Mouse (Mus musculus) CH12.LX (cell line): ENCODE data around the gene Helb. TPM values are rescaled to one million over a fixed set of nuclear protein-coding genes. Genes with fewer than 3 reads are reported as not detected.

ENCODE experiments used
- DNase-seq: peaks from one replicate; pipeline ENCODE4 v3.0.0-alpha.2; 2013; ENCODE audit errors: extremely low read depth
- H3K27ac ChIP-seq: 2 replicates; pipeline ENCODE4 v1.5.1; 2012; ENCODE audit warnings: low read depth, mild to moderate bottlenecking, control low read depth, moderate library complexity; ENCODE audit not compliant: insufficient read depth
- H3K27me3 ChIP-seq: replicated peaks from 2 replicates; pipeline ENCODE3; 2012; ENCODE audit warnings: inconsistent platforms
- H3K36me3 ChIP-seq, 2 experiments: replicated peaks in 1 of 2; 2 replicates each; pipeline versions ENCODE3 to v1.6.1; 2012; ENCODE audit warnings: inconsistent platforms in 1 of 2, low read length in 1 of 2, mild to moderate bottlenecking in 1 of 2, mixed read lengths in 1 of 2, moderate library complexity in 1 of 2; ENCODE audit not compliant: control insufficient read depth in 1 of 2, insufficient read depth in 1 of 2
- H3K4me1 ChIP-seq, 2 experiments: 2 replicates each; pipeline ENCODE4 v1.6.1; 2012; ENCODE audit warnings: inconsistent platforms in 1 of 2, moderate library complexity in 1 of 2; ENCODE audit not compliant: insufficient read depth in 2 of 2, control insufficient read depth in 1 of 2
- H3K4me2 ChIP-seq: 2 replicates; pipeline ENCODE4 v1.6.1; 2012; ENCODE audit warnings: low read depth, mild to moderate bottlenecking, control low read depth; ENCODE audit not compliant: poor library complexity, insufficient read depth, severe bottlenecking
- H3K4me3 ChIP-seq, 3 experiments: fragments of 150-350 bp in 1 of 3; sonication (generic) in 1 of 3; replicated peaks in 1 of 3; 2 replicates each; pipeline versions ENCODE3 to v1.5.1; 2011 to 2012; ENCODE audit warnings: low read depth in 2 of 3, low read length in 2 of 3, mild to moderate bottlenecking in 2 of 3, moderate library complexity in 2 of 3, control low read depth in 1 of 3, improper control_type of control experiment in 1 of 3, inconsistent platforms in 1 of 3, mixed read lengths in 1 of 3; ENCODE audit not compliant: poor library complexity in 1 of 3
- H3K79me2 ChIP-seq: replicated peaks from 2 replicates; pipeline ENCODE4 v1.6.1; 2012; ENCODE audit warnings: mild to moderate bottlenecking, moderate library complexity; ENCODE audit not compliant: control insufficient read depth, poor library complexity, insufficient read depth, severe bottlenecking; ENCODE audit errors: extremely low read depth
- H3K9ac ChIP-seq: 2 replicates; pipeline ENCODE4 v1.6.1; 2012; ENCODE audit warnings: low read depth, mild to moderate bottlenecking, control low read depth, moderate library complexity; ENCODE audit not compliant: insufficient read depth
- H3K9me3 ChIP-seq: replicated peaks from 2 replicates; pipeline ENCODE3; 2012; ENCODE audit warnings: low read length, inconsistent platforms, mixed read lengths
- BHLHE40 ChIP-seq: IDR thresholded peaks from 2 replicates; pipeline ENCODE4 v1.6.1; 2011; ENCODE audit warnings: mild to moderate bottlenecking, low read depth, low read length, improper control_type of control experiment
- CHD1 ChIP-seq: IDR thresholded peaks from 2 replicates; pipeline ENCODE4 v1.6.1; 2012; ENCODE audit warnings: low read depth, low read length, improper control_type of control experiment, inconsistent platforms
- CHD2 ChIP-seq: IDR thresholded peaks from 2 replicates; pipeline ENCODE4 v1.6.1; 2011; ENCODE audit warnings: low read length, improper control_type of control experiment
- CTCF ChIP-seq, 2 experiments: IDR thresholded peaks in 1 of 2; conservative IDR thresholded peaks in 1 of 2; 2 replicates each; pipeline ENCODE4 v1.5.1; 2011 to 2012; ENCODE audit warnings: low read depth in 2 of 2, low read length in 2 of 2, improper control_type of control experiment in 1 of 2, inconsistent platforms in 1 of 2, mild to moderate bottlenecking in 1 of 2, moderate library complexity in 1 of 2
- E2F4 ChIP-seq: IDR thresholded peaks from 2 replicates; pipeline ENCODE4 v1.6.1; 2011; ENCODE audit warnings: low read depth, low read length, improper control_type of control experiment; ENCODE audit not compliant: insufficient replicate concordance
- ELF1 ChIP-seq: IDR thresholded peaks from 2 replicates; pipeline ENCODE4 v1.6.1; 2014; ENCODE audit warnings: low read depth, mild to moderate bottlenecking, inconsistent platforms, low read length, improper control_type of control experiment
- ETS1 ChIP-seq: conservative IDR thresholded peaks from 2 replicates; pipeline ENCODE4 v1.6.1; 2012; ENCODE audit warnings: low read depth, mild to moderate bottlenecking, inconsistent platforms, low read length, improper control_type of control experiment, moderate library complexity
- GABPA ChIP-seq: IDR thresholded peaks from 2 replicates; pipeline ENCODE4 v1.6.1; 2012; ENCODE audit warnings: low read depth, low read length, improper control_type of control experiment, inconsistent platforms; ENCODE audit not compliant: insufficient replicate concordance
- HCFC1 ChIP-seq: IDR thresholded peaks from 2 replicates; pipeline ENCODE4 v1.6.1; 2012; ENCODE audit warnings: low read depth, mild to moderate bottlenecking, inconsistent platforms, low read length, improper control_type of control experiment
- JUN ChIP-seq: IDR thresholded peaks from 2 replicates; pipeline ENCODE4 v1.6.1; 2011; ENCODE audit warnings: low read depth, mild to moderate bottlenecking, low read length, improper control_type of control experiment, moderate library complexity; ENCODE audit not compliant: insufficient read depth
- KAT2A ChIP-seq: IDR thresholded peaks from 2 replicates; pipeline ENCODE4 v1.6.1; 2012; ENCODE audit warnings: low read length, improper control_type of control experiment, inconsistent platforms; ENCODE audit not compliant: insufficient replicate concordance
- MAX ChIP-seq: IDR thresholded peaks from 2 replicates; pipeline ENCODE4 v1.6.1; 2011; ENCODE audit warnings: low read length, improper control_type of control experiment
- MAZ ChIP-seq: IDR thresholded peaks from 2 replicates; pipeline ENCODE4 v1.6.1; 2012; ENCODE audit warnings: low read depth, mild to moderate bottlenecking, inconsistent platforms, low read length, improper control_type of control experiment, moderate library complexity
- MEF2A ChIP-seq: IDR thresholded peaks from 2 replicates; pipeline ENCODE4 v1.6.1; 2014; ENCODE audit warnings: low read depth, mild to moderate bottlenecking, inconsistent platforms, low read length, improper control_type of control experiment, borderline replicate concordance
- MXI1 ChIP-seq: IDR thresholded peaks from 2 replicates; pipeline ENCODE4 v1.6.1; 2011; ENCODE audit warnings: mild to moderate bottlenecking, low read depth, low read length, improper control_type of control experiment
- MYC ChIP-seq: IDR thresholded peaks from 2 replicates; pipeline ENCODE4 v1.6.1; 2011; ENCODE audit warnings: low read depth, mild to moderate bottlenecking, improper control_type of control experiment, low read length
- NELFE ChIP-seq: IDR thresholded peaks from 2 replicates; pipeline ENCODE4 v1.6.1; 2011; ENCODE audit warnings: low read depth, low read length, improper control_type of control experiment
- PAX5 ChIP-seq: IDR thresholded peaks from 2 replicates; pipeline ENCODE4 v1.6.1; 2012; ENCODE audit warnings: low read length, inconsistent platforms, mixed read lengths
- POLR2A ChIP-seq: IDR thresholded peaks from 2 replicates; pipeline ENCODE4 v1.6.1; 2011; ENCODE audit warnings: low read depth, mild to moderate bottlenecking, improper control_type of control experiment, low read length
- RAD21 ChIP-seq: IDR thresholded peaks from 2 replicates; pipeline ENCODE4 v1.6.1; 2011; ENCODE audit warnings: low read depth, mild to moderate bottlenecking, low read length, improper control_type of control experiment, moderate library complexity
- SIN3A ChIP-seq: IDR thresholded peaks from 2 replicates; pipeline ENCODE4 v1.6.1; 2012; ENCODE audit warnings: low read length, improper control_type of control experiment, inconsistent platforms
- SMC3 ChIP-seq: IDR thresholded peaks from 2 replicates; pipeline ENCODE4 v1.6.1; 2011; ENCODE audit warnings: low read depth, low read length, improper control_type of control experiment
- TCF12 ChIP-seq: IDR thresholded peaks from 2 replicates; pipeline ENCODE4 v1.6.1; 2014; ENCODE audit warnings: low read depth, mild to moderate bottlenecking, inconsistent platforms, low read length, improper control_type of control experiment
- USF2 ChIP-seq: conservative IDR thresholded peaks from 2 replicates; pipeline ENCODE4 v1.6.1; 2011; ENCODE audit warnings: low read depth, low read length, improper control_type of control experiment
- ZMIZ1 ChIP-seq: IDR thresholded peaks from 2 replicates; pipeline ENCODE4 v1.6.1; 2012; ENCODE audit warnings: low read depth, mild to moderate bottlenecking, inconsistent platforms, low read length, improper control_type of control experiment
- ZNF384 ChIP-seq: IDR thresholded peaks from 2 replicates; pipeline ENCODE4 v1.6.1; 2012; ENCODE audit warnings: low read depth, low read length, improper control_type of control experiment, inconsistent platforms
- dilution Hi-C: fragments of 300-500 bp; cut with MboI; formaldehyde crosslinking; loops from 2 replicates; pipeline ENCODE4 v1.14.3; 2020; ENCODE audit warnings: low sequenced_read_pairs; ENCODE audit not compliant: extremely low pct_unique_long_range_greater_than_20kb, extremely low pct_ligation_motif_present
- in situ Hi-C: fragments of 300-500 bp; cut with MboI; formaldehyde crosslinking; loops from 3 replicates; pipeline ENCODE4 v1.14.3; 2019; ENCODE audit warnings: low sequenced_read_pairs, low pct_ligation_motif_present, low pct_unique_long_range_greater_than_20kb, mixed read lengths
- polyA plus RNA-seq: library from polyadenylated mRNA; unstranded; fragments of >175 nt; gene quantifications from 2 replicates; pipeline ENCODE4 v1.2.1, GENCODE M21; 2012; ENCODE audit warnings: low read depth; ENCODE audit not compliant: insufficient read length
- total RNA-seq, 2 experiments: library from RNA; depleted of rRNA; stranded (reverse); fragments of 300-350 nt in 1 of 2; fragments of >200 nt in 1 of 2; gene quantifications; 2 replicates each; pipeline ENCODE4 v1.2.3; 2012 to 2014

The Helb gene
- total and polyA plus RNA-seq, 3 experiments, result 15.6 to 22.0 (median 16.4) TPM

- no peak overlapping the region for H3K27ac ChIP-seq
- no peaks in the 10 kb centered on the region for H3K9me3 ChIP-seq
- peak; percentile 86 for DNase-seq
- no peak overlapping the region; the same call in 1 of the 2 replicates for H3K4me2 ChIP-seq
- in situ Hi-C loops, result loop anchor here (10.0 to 25.0 kb wide), 3 partner anchors 190 to 488 kb away; no protein-coding TSS in a partner anchor
- H3K4me1 ChIP-seq, result peaks cover 2 to 4% of the 10 kb centered on the region in 2 experiments; a peak in 3 of 4 replicates
- no peaks in the 10 kb centered on the region for H3K36me3 ChIP-seq
- TF ChIP-seq GABPA (no peak), MXI1 (no peak), HCFC1 (no peak), SMC3 (peak; percentile 74), MYC (no peak), MEF2A (no peak), BHLHE40 (no peak), NELFE (no peak), ZMIZ1 (no peak), TCF12 (no peak), USF2 (no peak), MAX (no peak), RAD21 (peak; percentile 76), CTCF (conservative IDR thresholded peaks at IDR 0.05 in 1 of 2, IDR thresholded peaks at IDR 0.05 in 1 of 2; ENCODE audit: low read depth in 2 of 2, low read length in 2 of 2) (peak; percentile 77 to 86), ZNF384 (peak; percentile 97), ETS1 (no peak), E2F4 (no peak), SIN3A (no peak)
- TF ChIP-seq, all 38 proteins: peak for 4
- no peaks in the 10 kb centered on the region for H3K79me2 ChIP-seq
- dilution Hi-C loops, result no loop called here
- no peak overlapping the region for H3K9ac ChIP-seq
- H3K27me3 ChIP-seq, result no peaks in the 10 kb centered on the region
- H3K4me3 ChIP-seq, result no peak overlapping the region
These were observed 12.1 kb upstream of the Helb start for GRCm38 (mm10) chr10:120124801-120125464.

- Histone ChIP-seq H3K27ac (no peak overlapping the region), H3K4me1 (peaks cover 2 to 4% of the 10 kb centered on the region in 2 experiments; a peak in 3 of 4 replicates), H3K9ac (no peak overlapping the region), H3K4me3 (no peak overlapping the region), H3K9me3 (no peaks in the 10 kb centered on the region), H3K4me2 (no peak overlapping the region), H3K79me2 (no peaks in the 10 kb centered on the region), H3K27me3 (no peaks in the 10 kb centered on the region), H3K36me3 (no peaks in the 10 kb centered on the region)
- TF ChIP-seq CHD1, result no peak
- no peak for TF ChIP-seq PAX5
- no peak for TF ChIP-seq ELF1
- TF ChIP-seq MAZ, result no peak
- no peak for TF ChIP-seq KAT2A
- no peak for TF ChIP-seq JUN
- no peak for TF ChIP-seq ZMIZ1
- TF ChIP-seq MAX, result no peak
- TF ChIP-seq MEF2A, result no peak
- TF ChIP-seq RAD21, result no peak
- TF ChIP-seq CHD2, result no peak
- no peak for TF ChIP-seq USF2
- no peak for TF ChIP-seq POLR2A
- dilution Hi-C loops (no loop called here), in situ Hi-C loops (loop anchor here (10.0 to 25.0 kb wide), 3 partner anchors 189 to 486 kb away; no protein-coding TSS in a partner anchor)
- no peak for DNase-seq
These were observed 10.9 kb upstream of the Helb start for GRCm38 (mm10) chr10:120123721-120124120.
